Mouse (Mus musculus) ES-E14 (cell line): ENCODE results near the gene Imp4.

Experiments
- CHD2 ChIP-seq: IDR thresholded peaks from 2 replicates; pipeline ENCODE4 v1.6.1; 2014; ENCODE audit warnings: mild to moderate bottlenecking, low read depth, low read length, inconsistent platforms
- HCFC1 ChIP-seq: IDR thresholded peaks from 2 replicates; pipeline ENCODE4 v1.6.1; 2012; ENCODE audit warnings: low read length, inconsistent platforms, borderline replicate concordance; ENCODE audit not compliant: insufficient read depth
- MAFK ChIP-seq: IDR thresholded peaks from 2 replicates; pipeline ENCODE4 v1.6.1; 2014; ENCODE audit warnings: mild to moderate bottlenecking, low read depth, low read length, inconsistent platforms; ENCODE audit not compliant: insufficient read depth
- ZC3H11A ChIP-seq: IDR thresholded peaks from 2 replicates; pipeline ENCODE4 v1.6.1; 2012; ENCODE audit warnings: low read depth, mild to moderate bottlenecking, inconsistent platforms, low read length, borderline replicate concordance

DNA sequence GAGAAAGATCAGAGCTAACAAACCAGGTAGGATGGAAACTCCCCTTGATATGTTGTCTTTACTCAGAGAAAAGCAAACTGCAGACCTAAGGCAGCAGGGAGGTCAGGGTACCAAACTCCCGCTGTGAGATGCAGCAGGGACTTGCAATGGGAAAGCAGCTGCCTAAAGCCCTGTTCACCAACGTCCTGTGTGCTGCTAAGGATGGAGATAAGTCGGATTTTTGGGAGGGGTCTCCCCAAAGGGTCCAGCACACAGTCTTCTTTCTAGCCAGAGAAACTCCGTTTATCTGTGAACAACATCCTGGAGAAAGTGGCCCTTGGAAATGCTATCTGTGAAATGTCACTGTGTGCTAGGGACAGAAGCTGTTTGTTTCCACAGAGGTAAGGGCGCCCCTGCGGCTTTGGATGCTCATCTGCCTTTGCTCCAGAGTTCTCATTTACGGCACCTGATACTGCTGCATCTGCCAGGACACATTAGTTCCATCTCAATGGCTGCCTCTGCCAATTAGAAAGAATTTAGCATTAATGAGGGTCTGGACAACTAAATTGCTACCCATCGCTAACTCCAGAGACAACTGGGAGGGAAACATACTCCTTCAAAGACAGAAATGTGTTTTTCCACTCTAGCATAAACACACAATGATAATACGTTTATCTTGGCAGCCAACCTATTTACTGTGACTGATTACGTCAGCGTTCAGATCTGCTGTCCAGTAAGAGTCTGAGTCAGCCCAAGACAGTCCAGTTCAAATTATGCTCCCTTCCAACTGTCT lies 40.3 kb upstream of the Imp4 start:
- TF ChIP-seq ZC3H11A (no peak), CHD2 (no peak), MAFK (no peak), HCFC1 (no peak)
